Mouse (Mus musculus) forebrain, embryonic 16.5 days (tissue): ENCODE measurements at regions not wholly inside any gene's neighbourhood (a gene's known extent, or its start where the extent isn't known, plus 50 kb on each side); places are given as distances from the start of the nearest gene placed in this dataset.
A peak's percentile ranks its signal among the peaks of the same experiment; 100 is the strongest.

ENCODE experiments used
- ATAC-seq: fragments of 200-750 bp; cut with Nextera tagmentation; 2 replicates; pipeline ENCODE4 v1.8.0; 2017; ENCODE audit warnings: mild to moderate bottlenecking, moderate library complexity
- H3K27ac ChIP-seq: fragments of 300-500 bp; sonication (generic); 2 replicates; pipeline ENCODE4 v1.5.1; 2014; ENCODE audit warnings: low read length, control low read depth
- H3K27me3 ChIP-seq: fragments of 300-500 bp; sonication (generic); replicated peaks from 2 replicates; pipeline ENCODE4 v1.6.1; 2014; ENCODE audit warnings: low read length; ENCODE audit not compliant: control insufficient read depth, insufficient read depth
- H3K36me3 ChIP-seq: fragments of 300-500 bp; sonication (generic); 2 replicates; pipeline ENCODE4 v1.6.1; 2014; ENCODE audit not compliant: control insufficient read depth, insufficient read depth
- H3K4me1 ChIP-seq: fragments of 300-500 bp; sonication (generic); replicated peaks from 2 replicates; pipeline ENCODE4 v1.6.1; 2014; ENCODE audit warnings: low read length; ENCODE audit not compliant: control insufficient read depth, insufficient read depth
- H3K4me2 ChIP-seq: fragments of 300-500 bp; sonication (generic); 2 replicates; pipeline ENCODE4 v1.6.1; 2014; ENCODE audit warnings: mild to moderate bottlenecking, low read length, control low read depth
- H3K4me3 ChIP-seq: fragments of 300-500 bp; sonication (generic); replicated peaks from 2 replicates; pipeline ENCODE4 v1.5.1; 2014; ENCODE audit warnings: mild to moderate bottlenecking, low read length, control low read depth
- H3K9ac ChIP-seq: fragments of 300-500 bp; sonication (generic); replicated peaks from 2 replicates; pipeline ENCODE4 v1.6.1; 2014; ENCODE audit warnings: low read depth, low read length, control low read depth
- H3K9me3 ChIP-seq: fragments of 300-500 bp; sonication (generic); 2 replicates; pipeline ENCODE4 v1.6.1; 2016; ENCODE audit warnings: low read length; ENCODE audit not compliant: control insufficient read depth
- WGBS: fragments of 180-500 bp; shearing (Covaris S2); extraction: QIAGEN DNeasy Blood & Tissue Kit; methylation state at CpG from one replicate; pipeline ENCODE4 v1.1.7; 2014; 5-methylcytosine and 5-hydroxymethylcytosine counted together

DNA sequence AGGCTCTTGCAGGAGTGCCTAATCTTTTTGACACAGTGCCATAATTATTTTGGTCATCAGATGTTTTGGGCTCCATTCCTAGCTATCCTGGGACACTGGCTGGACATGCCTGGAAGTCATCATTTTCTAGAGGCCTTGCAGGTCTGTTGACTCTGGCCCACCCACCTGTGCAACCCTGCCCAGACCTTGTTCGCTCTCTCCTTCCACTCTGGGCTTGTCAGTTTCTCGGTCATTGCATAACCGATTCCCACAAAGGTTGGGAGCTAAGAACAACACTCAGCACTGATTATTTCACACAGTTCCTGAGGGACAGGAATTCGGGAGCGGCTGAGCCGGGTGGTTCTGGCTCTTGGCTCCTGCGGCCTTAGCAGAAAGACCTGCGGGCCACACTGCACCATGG is 100.2 kb downstream of the Inhbb start:
- H3K27me3 ChIP-seq = no peaks in the 10 kb centered on the region
- H3K4me3 ChIP-seq = no peak overlapping the region
- no peak overlapping the region for H3K4me2 ChIP-seq
- H3K9ac ChIP-seq = no peak overlapping the region
- H3K9me3 ChIP-seq = no peaks in the 10 kb centered on the region
- H3K36me3 ChIP-seq = no peaks in the 10 kb centered on the region
- H3K27ac ChIP-seq = no peak overlapping the region
- no peaks in the 10 kb centered on the region for H3K4me1 ChIP-seq
- no peak for ATAC-seq
- 93% methylated on average over 8 of the region's 8 CpGs for WGBS

DNA sequence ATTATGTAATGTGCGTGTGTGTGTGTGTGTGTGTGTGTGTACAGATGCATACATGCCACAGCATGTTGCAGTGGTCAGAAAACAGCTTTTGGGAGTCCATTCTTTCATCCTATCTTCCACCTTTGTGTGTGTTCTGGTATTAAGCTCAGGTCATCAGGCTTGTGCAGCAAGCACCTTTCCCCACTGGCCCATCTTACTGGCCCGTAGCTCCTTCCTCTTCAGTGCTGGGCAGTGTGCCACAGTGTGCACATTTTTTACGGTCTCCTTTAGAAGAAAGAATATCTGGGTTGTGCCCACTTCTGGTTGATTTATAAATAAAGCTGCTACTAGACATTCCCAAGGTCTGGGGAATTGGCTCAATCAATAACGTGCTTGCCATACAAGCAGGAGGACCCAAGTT is 105.0 kb downstream of the Inhbb start:
- 80% methylated on average over 4 of the region's 4 CpGs for WGBS
- no peak for ATAC-seq

DNA sequence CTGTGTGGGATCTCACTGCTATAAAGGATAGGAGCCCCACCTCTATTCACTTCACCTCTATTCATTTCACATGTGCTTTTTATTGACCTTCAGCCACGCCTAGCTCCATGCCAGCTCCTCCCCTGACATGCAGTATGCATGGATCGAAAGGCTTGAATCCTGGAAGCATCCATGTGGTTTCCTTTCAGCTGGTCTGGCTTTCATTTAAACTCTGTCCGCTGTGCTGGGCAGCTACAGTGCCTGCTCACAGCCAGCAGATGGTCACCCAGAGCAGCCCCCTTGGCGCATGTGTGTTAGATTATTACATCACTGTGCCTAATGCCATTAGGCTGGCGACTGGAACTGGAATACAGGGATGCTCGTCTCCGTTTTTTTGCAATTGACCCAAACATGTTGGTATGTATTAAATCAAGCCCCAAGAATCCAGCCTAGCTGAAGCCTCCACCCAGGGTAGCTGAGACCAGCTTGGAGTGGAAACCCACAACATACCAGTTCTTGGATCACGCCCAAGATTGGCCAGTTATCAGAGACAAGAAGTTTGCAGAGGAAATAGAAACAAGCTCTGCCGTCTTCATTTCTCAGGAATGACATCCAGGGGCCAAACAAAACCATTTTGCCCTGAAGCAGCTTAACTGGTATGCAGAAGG is 113.2 kb downstream of the Inhbb start:
- Histone ChIP-seq H3K4me3 (no peak overlapping the region), H3K36me3 (no peaks in the 10 kb centered on the region), H3K4me2 (no peak overlapping the region), H3K27me3 (no peaks in the 10 kb centered on the region), H3K9me3 (no peaks in the 10 kb centered on the region), H3K9ac (no peak overlapping the region), H3K4me1 (peaks cover 4% of the 10 kb centered on the region; the same call in 1 of the 2 replicates), H3K27ac (no peak overlapping the region)
- ATAC-seq = peak; percentile 70
- WGBS = 66% methylated on average over 9 of the region's 9 CpGs

More for the DNA sequence above, 105.0 kb downstream of the Inhbb start:
- H3K9ac ChIP-seq = no peak overlapping the region
- no peak overlapping the region for H3K4me2 ChIP-seq
- H3K27me3 ChIP-seq = no peaks in the 10 kb centered on the region
- no peaks in the 10 kb centered on the region for H3K36me3 ChIP-seq
- no peak overlapping the region for H3K4me3 ChIP-seq
- H3K4me1 ChIP-seq = no peaks in the 10 kb centered on the region
- H3K9me3 ChIP-seq = no peaks in the 10 kb centered on the region
- H3K27ac ChIP-seq = no peak overlapping the region

DNA sequence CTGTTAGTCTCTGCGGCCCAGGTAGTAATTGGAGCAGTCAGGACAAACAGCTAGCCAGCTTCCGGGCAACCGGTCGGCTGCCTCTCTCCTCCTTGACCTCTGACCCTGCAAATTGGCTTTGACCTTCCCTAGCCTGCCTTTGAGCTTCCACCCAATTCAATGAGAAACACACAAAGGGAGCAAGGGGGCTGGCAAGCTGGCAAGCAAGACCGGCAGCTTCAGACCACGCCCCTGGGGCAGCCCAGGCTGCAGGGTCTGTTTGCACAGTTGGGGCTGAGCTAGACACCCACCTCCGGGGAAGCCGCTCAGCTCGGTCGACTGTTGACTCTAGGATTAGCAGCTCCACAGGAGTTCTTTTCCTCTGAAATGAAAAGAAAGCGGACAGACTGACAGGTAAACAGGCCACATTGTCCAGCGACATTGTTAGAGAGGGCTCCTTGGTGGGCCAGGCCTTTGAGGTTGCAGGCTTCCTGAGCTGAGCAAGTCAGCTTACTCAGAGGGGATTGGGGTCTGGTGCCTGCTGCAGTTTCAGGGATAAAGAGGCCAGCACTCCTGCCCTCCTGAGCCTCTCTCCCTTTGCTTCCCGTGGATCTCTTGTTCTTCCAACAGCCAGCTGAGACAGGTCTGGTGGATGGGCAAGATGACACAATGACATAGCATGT is 116.6 kb downstream of the Inhbb start:
- H3K9me3 ChIP-seq = no peaks in the 10 kb centered on the region
- H3K36me3 ChIP-seq = no peaks in the 10 kb centered on the region
- no peaks in the 10 kb centered on the region for H3K27me3 ChIP-seq
- no peak overlapping the region for H3K4me3 ChIP-seq
- H3K4me2 ChIP-seq = no peak overlapping the region
- H3K9ac ChIP-seq = no peak overlapping the region
- peaks cover 4% of the 10 kb centered on the region; the same call in 1 of the 2 replicates for H3K4me1 ChIP-seq
- WGBS = 7% methylated on average over 13 of the region's 13 CpGs
- H3K27ac ChIP-seq = no peak overlapping the region
- ATAC-seq = peak; percentile 48

DNA sequence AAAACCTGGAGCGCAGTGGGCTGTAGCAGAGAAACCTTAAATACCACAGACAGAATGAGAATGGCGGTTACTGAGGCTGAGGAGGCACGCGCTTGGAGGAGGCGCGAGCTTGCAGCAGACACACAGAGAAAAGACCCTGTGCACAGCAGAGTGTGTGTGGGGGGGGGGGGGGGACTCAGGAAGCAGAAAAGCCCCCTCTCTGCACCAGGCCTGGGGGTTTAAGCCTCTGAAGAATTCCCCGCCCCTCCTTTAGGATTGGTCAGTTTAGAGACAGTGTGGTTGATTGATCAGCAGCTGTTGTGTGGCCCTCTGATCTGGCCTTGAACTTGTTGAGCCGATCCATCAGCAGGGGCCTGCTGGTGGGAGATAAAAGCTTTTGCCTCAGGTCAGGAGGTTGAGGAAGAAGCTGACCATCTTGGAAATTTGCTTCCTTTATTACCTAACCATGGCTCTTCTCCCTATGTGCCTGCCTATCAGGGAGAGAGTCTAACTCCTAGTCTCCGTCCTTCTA is 117.5 kb downstream of the Inhbb start:
- Histone ChIP-seq H3K27me3 (no peaks in the 10 kb centered on the region), H3K9ac (no peak overlapping the region), H3K4me3 (no peak overlapping the region), H3K27ac (no peak overlapping the region), H3K36me3 (no peaks in the 10 kb centered on the region), H3K9me3 (no peaks in the 10 kb centered on the region), H3K4me1 (peaks cover 4% of the 10 kb centered on the region; the same call in 1 of the 2 replicates), H3K4me2 (no peak overlapping the region)
- 28% methylated on average over 9 of the region's 9 CpGs for WGBS
- ATAC-seq = 0 out of 2 replicates have a peak, but pooled peaks have one; percentile 14

DNA sequence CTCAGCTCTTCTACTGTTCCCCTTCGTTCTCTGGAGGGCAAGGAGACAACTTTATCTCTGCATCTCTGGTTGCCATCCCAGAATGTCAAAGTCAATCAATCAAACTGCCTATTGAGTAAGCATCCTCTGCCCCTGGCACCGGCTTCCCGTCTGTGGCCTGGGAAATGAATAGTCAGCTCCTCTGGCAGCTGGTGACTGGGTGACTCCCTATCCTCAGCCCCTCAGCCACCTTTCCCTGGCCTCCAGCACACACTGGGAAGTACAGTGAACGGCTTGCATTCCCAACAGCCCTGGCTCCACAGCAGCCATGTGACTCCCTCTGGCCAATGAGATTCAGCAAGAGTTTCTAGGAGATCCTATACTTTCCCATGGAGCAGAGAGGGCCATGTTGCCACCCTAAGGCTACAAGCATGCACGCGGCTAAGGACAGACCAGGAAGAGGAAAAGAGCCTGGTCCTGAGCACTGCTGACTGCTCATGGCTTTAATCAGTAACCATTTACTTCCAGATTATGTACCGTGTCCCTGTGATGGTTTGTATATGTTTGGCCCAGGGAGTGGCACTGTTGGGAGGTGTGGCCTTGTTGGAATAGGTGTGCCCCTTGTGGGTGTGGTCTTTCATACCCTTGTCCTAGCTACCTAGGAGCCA is 119.6 kb downstream of the Inhbb start:
- no peak overlapping the region for H3K27ac ChIP-seq
- H3K4me3 ChIP-seq = no peak overlapping the region
- peaks cover 4% of the 10 kb centered on the region; the same call in 1 of the 2 replicates for H3K4me1 ChIP-seq
- no peak overlapping the region for H3K4me2 ChIP-seq
- no peaks in the 10 kb centered on the region for H3K27me3 ChIP-seq
- H3K36me3 ChIP-seq = no peaks in the 10 kb centered on the region
- no peak for ATAC-seq
- WGBS = 88% methylated on average over 7 of the region's 7 CpGs
- H3K9me3 ChIP-seq = no peaks in the 10 kb centered on the region
- no peak overlapping the region for H3K9ac ChIP-seq

DNA sequence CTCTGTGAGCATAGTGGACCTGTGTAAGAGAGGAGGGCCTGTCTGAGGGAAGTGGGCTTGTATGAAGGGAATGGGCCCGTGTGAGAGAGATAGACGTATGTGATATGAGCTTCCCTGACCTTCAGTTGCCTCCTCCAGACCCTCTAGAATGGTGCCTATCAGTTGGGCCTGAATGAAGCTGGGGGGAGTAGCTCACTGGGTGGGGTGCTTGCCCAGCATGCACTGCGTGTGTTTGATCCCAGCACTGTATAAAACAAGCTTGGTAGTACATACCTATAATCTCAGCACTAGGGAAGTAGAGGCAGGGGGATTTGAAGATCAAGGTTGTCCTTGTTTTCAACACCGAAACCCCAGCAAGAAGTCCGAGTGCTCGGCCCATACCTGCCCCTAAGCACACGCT is 120.1 kb downstream of the Inhbb start:
- WGBS = 93% methylated on average over 7 of the region's 7 CpGs
- Histone ChIP-seq H3K4me3 (no peak overlapping the region), H3K4me1 (peaks cover 4% of the 10 kb centered on the region; the same call in 1 of the 2 replicates), H3K36me3 (no peaks in the 10 kb centered on the region), H3K9me3 (no peaks in the 10 kb centered on the region), H3K27ac (no peak overlapping the region), H3K9ac (no peak overlapping the region), H3K4me2 (no peak overlapping the region), H3K27me3 (no peaks in the 10 kb centered on the region)
- ATAC-seq = no peak

DNA sequence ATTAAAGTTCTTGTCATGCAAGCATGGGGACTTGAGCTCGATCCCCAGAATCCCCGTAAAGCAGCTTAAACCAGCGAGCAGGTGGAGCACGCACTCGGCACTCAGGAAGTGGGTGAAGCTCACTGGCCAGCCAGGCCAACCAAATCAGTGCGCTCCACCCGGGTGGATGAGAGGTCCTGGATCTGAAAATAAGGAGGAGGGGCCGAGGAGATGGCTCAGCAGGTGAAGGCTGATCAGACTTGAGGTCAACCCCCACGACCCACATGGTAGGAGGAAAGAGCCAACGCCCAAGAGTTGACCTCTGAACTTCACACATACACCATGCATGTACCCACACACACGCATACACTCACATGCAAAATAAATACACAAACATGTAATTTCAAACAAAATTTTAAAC is 120.8 kb downstream of the Inhbb start:
- H3K4me3 ChIP-seq = no peak overlapping the region
- H3K4me1 ChIP-seq = peaks cover 4% of the 10 kb centered on the region; the same call in 1 of the 2 replicates
- 88% methylated on average over 11 of the region's 11 CpGs for WGBS
- no peak for ATAC-seq
- no peaks in the 10 kb centered on the region for H3K9me3 ChIP-seq
- no peaks in the 10 kb centered on the region for H3K27me3 ChIP-seq
- no peaks in the 10 kb centered on the region for H3K36me3 ChIP-seq
- no peak overlapping the region for H3K27ac ChIP-seq
- H3K9ac ChIP-seq = no peak overlapping the region
- no peak overlapping the region for H3K4me2 ChIP-seq
